Mouse (Mus musculus): ENCODE data around the gene Cort.

- TF ChIP-seq POLR2A (IDR thresholded peaks at IDR 0.05; ENCODE audit: borderline replicate concordance, control insufficient read depth, low read depth, low read length) = peak; percentile 97
- TF ChIP-seq CTCF (IDR thresholded peaks at IDR 0.05; ENCODE audit: control insufficient read depth, insufficient read depth, low read length) = no peak
Measured at GRCm38 (mm10) chr4:149166215-149166946, 39.8 kb upstream of the Cort start, which contains the start of gene Pgd.

All from bone marrow, adult 2 months (tissue).